Mouse (Mus musculus) MEL (cell line): Measurements from ENCODE around the gene Smurf2. TPM values are rescaled to one million over a fixed set of nuclear protein-coding genes. Genes with fewer than 3 reads are reported as not detected.
"Not testable (repeated sequence)": the region's sequence is repeated elsewhere in the genome, so short reads cannot be mapped to it uniquely, and the experiment has no call there.

ENCODE experiments used
- DNase-seq: peaks from one replicate; pipeline ENCODE4 v3.0.0; 2011; ENCODE audit warnings: low read depth, low spot score
- H3K27ac ChIP-seq: 2 replicates; pipeline ENCODE4 v1.5.1; 2012; ENCODE audit warnings: low read depth, mild to moderate bottlenecking, control low read depth, low read length, moderate library complexity; ENCODE audit not compliant: control insufficient read depth
- H3K27me3 ChIP-seq, 2 experiments: fragments of 150-350 bp in 1 of 2; sonication (generic) in 1 of 2; 2 replicates each; pipeline ENCODE4 v1.6.1; 2012; ENCODE audit warnings: low read length in 2 of 2, mild to moderate bottlenecking in 2 of 2, improper control_type of control experiment in 1 of 2, moderate library complexity in 1 of 2; ENCODE audit not compliant: insufficient read depth in 2 of 2, control insufficient read depth in 1 of 2
- H3K36me3 ChIP-seq, 2 experiments: 2 replicates each; pipeline ENCODE4 v1.6.1; 2012 to 2014; ENCODE audit warnings: low read length in 2 of 2, improper control_type of control experiment in 1 of 2, inconsistent platforms in 1 of 2, mild to moderate bottlenecking in 1 of 2; ENCODE audit not compliant: insufficient read depth in 2 of 2, control insufficient read depth in 1 of 2
- H3K4me1 ChIP-seq, 2 experiments: fragments of 150-350 bp in 1 of 2; sonication (generic) in 1 of 2; 2 replicates each; pipeline ENCODE4 v1.6.1; 2012; ENCODE audit warnings: low read length in 2 of 2, improper control_type of control experiment in 1 of 2, mild to moderate bottlenecking in 1 of 2; ENCODE audit not compliant: insufficient read depth in 2 of 2, control insufficient read depth in 1 of 2
- H3K4me3 ChIP-seq, 2 experiments: fragments of 150-350 bp in 1 of 2; sonication (generic) in 1 of 2; 2 replicates each; pipeline ENCODE4 v1.5.1; 2012; ENCODE audit warnings: low read depth in 2 of 2, low read length in 2 of 2, mild to moderate bottlenecking in 2 of 2, moderate library complexity in 2 of 2, control low read depth in 1 of 2, improper control_type of control experiment in 1 of 2; ENCODE audit not compliant: control insufficient read depth in 1 of 2, insufficient read depth in 1 of 2
- H3K79me2 ChIP-seq: 2 replicates; pipeline ENCODE4 v1.6.1; 2012; ENCODE audit warnings: mild to moderate bottlenecking, low read length, moderate library complexity; ENCODE audit not compliant: control insufficient read depth, poor library complexity, insufficient read depth
- H3K9ac ChIP-seq: 2 replicates; pipeline ENCODE4 v1.6.1; 2012; ENCODE audit warnings: low read depth, mild to moderate bottlenecking, control low read depth, low read length, moderate library complexity; ENCODE audit not compliant: control insufficient read depth, poor library complexity, severe bottlenecking
- H3K9me3 ChIP-seq: fragments of 150-350 bp; sonication (generic); replicated peaks from 2 replicates; pipeline ENCODE4 v1.6.1; 2012; ENCODE audit warnings: mild to moderate bottlenecking, low read length, improper control_type of control experiment, moderate library complexity; ENCODE audit not compliant: insufficient read depth
- CHD1 ChIP-seq: IDR thresholded peaks from 2 replicates; pipeline ENCODE4 v1.6.1; 2012; ENCODE audit warnings: low read depth, mild to moderate bottlenecking, inconsistent platforms, low read length, improper control_type of control experiment
- E2F4 ChIP-seq: IDR thresholded peaks from 2 replicates; pipeline ENCODE4 v1.6.1; 2011; ENCODE audit warnings: low read depth, low read length, improper control_type of control experiment, borderline replicate concordance
- JUND ChIP-seq: IDR thresholded peaks from 2 replicates; pipeline ENCODE4 v1.6.1; 2011; ENCODE audit warnings: low read depth, mild to moderate bottlenecking, improper control_type of control experiment, low read length
- POLR2A ChIP-seq, 2 experiments: IDR thresholded peaks; 2 replicates each; pipeline ENCODE4 v1.6.1; 2011 to 2012; ENCODE audit warnings: low read length in 2 of 2, mild to moderate bottlenecking in 2 of 2, control low read depth in 1 of 2, improper control_type of control experiment in 1 of 2, low read depth in 1 of 2, moderate library complexity in 1 of 2; ENCODE audit not compliant: control insufficient read depth in 1 of 2, insufficient read depth in 1 of 2, poor library complexity in 1 of 2
- POLR2AphosphoS2 ChIP-seq: IDR thresholded peaks from 2 replicates; pipeline ENCODE4 v1.6.1; 2011; ENCODE audit warnings: low read length, improper control_type of control experiment
- SIN3A ChIP-seq: IDR thresholded peaks from 2 replicates; pipeline ENCODE4 v1.6.1; 2012; ENCODE audit warnings: low read length, improper control_type of control experiment, inconsistent platforms
- TAL1 ChIP-seq: IDR thresholded peaks from 2 replicates; pipeline ENCODE4 v1.6.1; 2012; ENCODE audit warnings: mild to moderate bottlenecking, inconsistent platforms, low read length, moderate library complexity, mixed read lengths
- TBP ChIP-seq: IDR thresholded peaks from 2 replicates; pipeline ENCODE4 v1.8.0; 2011; ENCODE audit warnings: low read depth, low read length, improper control_type of control experiment
- UBTF ChIP-seq: IDR thresholded peaks from 2 replicates; pipeline ENCODE4 v1.6.1; 2012; ENCODE audit warnings: low read depth, mild to moderate bottlenecking, inconsistent platforms, low read length, improper control_type of control experiment, moderate library complexity, borderline replicate concordance; ENCODE audit not compliant: insufficient read depth
- ZKSCAN1 ChIP-seq: IDR thresholded peaks from 2 replicates; pipeline ENCODE4 v1.6.1; 2012; ENCODE audit warnings: low read depth, mild to moderate bottlenecking, inconsistent platforms, low read length, improper control_type of control experiment, moderate library complexity
- ZMIZ1 ChIP-seq: IDR thresholded peaks from 2 replicates; pipeline ENCODE4 v1.6.1; 2012; ENCODE audit warnings: low read depth, mild to moderate bottlenecking, inconsistent platforms, low read length, improper control_type of control experiment, moderate library complexity
- polyA plus RNA-seq, 2 experiments: library from polyadenylated mRNA; stranded (reverse) in 1 of 2; unstranded in 1 of 2; fragments of >175 nt in 1 of 2; fragments of >200 nt in 1 of 2; gene quantifications; 2 replicates each; pipeline versions ENCODE4 v1.2.1 to v1.2.4; 2012; ENCODE audit warnings: low replicate concordance in 2 of 2, low read depth in 1 of 2; ENCODE audit not compliant: insufficient read length in 2 of 2, insufficient read depth in 1 of 2, missing spikeins in 1 of 2
- total RNA-seq: library from RNA; depleted of rRNA; stranded (reverse); fragments of 300-350 nt; gene quantifications from 2 replicates; pipeline ENCODE4 v1.2.3, GENCODE M21; 2012

Smurf2 gene
- total and polyA plus RNA-seq, 3 experiments = 15.5 to 67.0 (median 17.5) TPM

DNA sequence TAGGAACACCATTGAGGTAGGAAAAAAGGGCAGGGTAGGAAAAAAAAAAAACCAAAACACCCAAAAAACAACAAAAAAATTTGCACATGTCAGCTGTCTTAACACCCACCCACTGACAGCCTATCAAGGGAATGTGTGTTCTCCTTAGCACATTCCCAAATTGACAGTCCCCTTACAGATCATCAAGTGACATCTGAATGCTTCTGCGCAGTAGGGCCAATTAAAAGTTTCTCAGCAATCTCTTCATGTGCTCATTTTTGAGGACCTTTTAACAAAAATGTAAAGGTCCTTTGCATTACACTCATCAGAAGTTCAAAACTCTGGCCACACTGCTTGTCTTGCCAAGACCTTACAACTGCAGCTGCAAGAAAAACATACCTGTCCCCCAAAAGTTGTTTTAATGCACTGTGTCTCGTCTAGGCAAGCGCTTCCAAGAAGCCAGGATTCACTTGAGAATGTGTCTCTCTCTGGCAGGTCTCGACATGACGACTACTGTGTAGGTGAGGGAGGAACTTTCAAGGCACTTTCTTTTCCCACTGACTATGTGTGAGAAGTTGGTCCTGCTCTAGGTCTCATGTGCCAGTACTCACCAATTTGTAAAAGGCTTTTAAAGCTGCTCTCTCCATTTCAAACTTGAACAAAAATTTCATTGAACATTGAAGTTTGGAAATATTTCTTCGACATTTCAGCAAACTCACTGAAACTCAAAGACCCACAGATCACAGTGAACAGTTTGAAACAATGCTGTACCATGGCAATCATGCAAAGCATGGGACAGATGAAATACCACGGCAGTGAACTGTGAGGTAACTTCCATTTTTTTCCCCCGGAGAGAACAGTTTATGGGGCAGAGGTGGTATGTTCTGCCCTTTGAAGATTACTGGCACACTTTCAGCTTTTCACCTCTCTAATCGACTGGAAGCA, 137.4 kb downstream of the Smurf2 start:
- DNase-seq = no peak
- Histone ChIP-seq H3K36me3 (peaks cover 51 to 62% of the 10 kb centered on the region in 2 experiments), H3K4me1 (peaks cover under 1 to 9% of the 10 kb centered on the region in 2 experiments; a peak in 3 of 4 replicates), H3K27ac (no peak overlapping the region), H3K27me3 (no peaks in the 10 kb centered on the region), H3K79me2 (peaks cover 43% of the 10 kb centered on the region), H3K4me3 (no peak overlapping the region), H3K9ac (no peak overlapping the region), H3K9me3 (no peaks in the 10 kb centered on the region)
- TF ChIP-seq TAL1 (no peak), UBTF (no peak), ZKSCAN1 (peak; percentile 73; the same call in 1 of the 2 replicates), JUND (no peak), POLR2A (IDR thresholded peaks at IDR 0.05; ENCODE audit: control insufficient read depth in 1 of 2, insufficient read depth in 1 of 2, low read depth in 1 of 2, low read length in 2 of 2, poor library complexity in 1 of 2) (peak in 1 of 2 experiments; percentile 36; a peak in 1 of 4 replicates), ZMIZ1 (0 out of 2 replicates have a peak, but pooled peaks have one; percentile 64), CHD1 (0 out of 2 replicates have a peak, but pooled peaks have one; percentile 35), SIN3A (no peak)

DNA sequence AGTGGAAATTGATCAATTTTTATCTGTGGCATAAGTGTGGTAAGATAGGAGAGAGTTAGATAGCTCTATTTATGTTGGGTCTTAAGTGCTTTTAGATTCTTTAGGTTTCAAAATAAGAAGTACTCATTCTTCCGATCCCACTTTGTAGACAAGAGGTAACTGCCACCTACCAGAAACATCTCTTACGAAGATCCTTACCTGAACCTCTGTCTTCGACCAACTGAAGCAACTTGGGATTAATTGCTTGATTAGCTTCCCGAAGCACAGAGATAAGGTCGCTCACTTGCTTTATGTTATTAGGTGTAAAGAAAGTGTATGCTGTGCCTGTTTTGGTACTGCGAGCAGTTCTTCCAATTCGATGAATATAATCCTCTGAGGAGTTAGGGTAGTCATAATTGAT, 138.2 kb downstream of the Smurf2 start:
- not testable (repeated sequence) for H3K9ac ChIP-seq, H3K27me3 ChIP-seq, H3K9me3 ChIP-seq, DNase-seq, H3K27ac ChIP-seq, H3K4me3 ChIP-seq
- Histone ChIP-seq H3K36me3 (peaks cover 59 to 62% of the 10 kb centered on the region in 2 experiments), H3K4me1 (peaks cover 3 to 15% of the 10 kb centered on the region in 2 experiments), H3K79me2 (peaks cover 41% of the 10 kb centered on the region)

DNA sequence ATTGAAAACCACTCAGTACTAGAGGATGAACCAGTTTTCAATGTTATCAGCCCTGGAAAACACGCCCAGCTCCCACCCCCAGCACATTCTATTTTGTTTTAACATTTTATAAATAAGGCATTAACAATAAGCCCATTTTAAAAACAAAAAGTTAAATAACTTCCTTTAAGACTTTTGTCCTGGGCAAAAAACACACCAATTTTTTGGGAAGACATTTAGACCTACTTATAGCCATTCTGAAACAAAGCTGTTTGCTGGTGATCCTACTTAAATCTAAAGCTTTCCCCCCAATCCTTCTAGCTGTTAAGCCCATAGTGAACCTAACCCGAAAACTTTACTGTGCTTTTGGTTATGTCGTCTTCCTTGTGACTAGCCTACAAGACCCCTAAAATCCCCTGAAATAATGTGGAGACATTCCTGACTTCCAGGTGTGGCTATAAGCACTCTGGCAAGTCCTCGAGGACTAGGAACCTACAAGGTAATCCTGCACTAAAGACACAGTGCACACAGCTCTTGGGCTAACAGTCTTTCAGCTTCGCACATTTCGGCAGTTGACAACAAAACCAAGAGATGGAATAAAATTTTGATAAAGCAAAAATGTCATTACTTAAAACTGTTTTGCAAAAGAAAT, 139.8 kb downstream of the Smurf2 start:
- Histone ChIP-seq H3K79me2 (peaks cover 32% of the 10 kb centered on the region), H3K4me1 (peaks cover 3 to 13% of the 10 kb centered on the region in 2 experiments), H3K36me3 (peaks cover 53 to 54% of the 10 kb centered on the region in 2 experiments), H3K27me3 (no peaks in the 10 kb centered on the region), H3K4me3 (no peak overlapping the region), H3K27ac (peak overlapping the region; percentile 5; the same call in 1 of the 2 replicates), H3K9me3 (no peaks in the 10 kb centered on the region), H3K9ac (no peak overlapping the region)
- TF ChIP-seq CHD1 (peak; percentile 53; the same call in 1 of the 2 replicates), POLR2AphosphoS2 (0 out of 2 replicates have a peak, but pooled peaks have one; percentile 54), E2F4 (no peak), SIN3A (peak; percentile 46; the same call in 1 of the 2 replicates), TBP (no peak), ZMIZ1 (peak; percentile 33)
- DNase-seq = no peak
